Mouse (Mus musculus) bone marrow, adult 2 months (tissue): ENCODE results near the gene Wdr60.

Source experiments
- CTCF ChIP-seq: fragments of 200-500 bp; IDR thresholded peaks from 2 replicates; pipeline ENCODE4 v1.5.1; 2011; ENCODE audit warnings: low read length, control low read depth; ENCODE audit not compliant: control insufficient read depth, insufficient read depth
- POLR2A ChIP-seq: fragments of 200-500 bp; IDR thresholded peaks from 2 replicates; pipeline ENCODE4 v1.6.1; 2011; ENCODE audit warnings: low read depth, mild to moderate bottlenecking, control low read depth, low read length, borderline replicate concordance; ENCODE audit not compliant: control insufficient read depth

DNA sequence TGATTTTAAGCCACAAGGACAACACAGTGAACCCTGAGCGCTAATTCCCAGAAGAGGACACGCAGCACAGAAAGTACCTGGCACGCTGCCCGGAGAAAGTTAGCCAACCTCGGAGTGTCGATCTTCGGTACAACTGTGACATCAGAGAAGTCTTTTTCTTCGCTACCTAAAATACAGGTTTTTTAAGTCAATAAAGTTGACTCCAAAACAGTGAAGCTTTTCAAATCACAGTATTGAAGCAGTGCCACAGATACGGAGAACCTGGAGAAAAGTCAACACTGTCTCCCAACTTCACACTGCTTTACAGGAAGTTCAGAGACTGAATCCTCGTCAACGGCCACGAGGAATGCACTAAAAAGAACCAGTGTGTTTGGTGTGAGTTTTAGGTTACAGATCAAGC lies 31.2 kb downstream of the Wdr60 start:
- TF ChIP-seq CTCF (no peak), POLR2A (no peak)
